Mouse (Mus musculus) embryonic facial prominence, embryonic 11.5 days (tissue): Measurements from ENCODE around the gene Cbfa2t3. TPM values are rescaled to one million over a fixed set of nuclear protein-coding genes. Genes with fewer than 3 reads are reported as not detected.

ENCODE experiments used
- ATAC-seq: fragments of 200-750 bp; cut with Nextera tagmentation; replicated peaks from 2 replicates; pipeline ENCODE4 v1.8.0; 2017; ENCODE audit warnings: low read depth; ENCODE audit not compliant: insufficient number of reproducible peaks, low FRiP score, low TSS enrichment
- DNase-seq: peaks from one replicate; pipeline ENCODE4 v3.0.0-alpha.2; 2015; ENCODE audit warnings: low spot score
- H3K27ac ChIP-seq: fragments of 300-500 bp; sonication (generic); replicated peaks from 2 replicates; pipeline ENCODE4 v1.5.1; 2014; ENCODE audit warnings: mild to moderate bottlenecking, low read depth, low read length, control low read depth
- H3K27me3 ChIP-seq: fragments of 300-500 bp; sonication (generic); 2 replicates; pipeline ENCODE4 v1.6.1; 2014; ENCODE audit warnings: mild to moderate bottlenecking, low read length, moderate library complexity, mixed read lengths; ENCODE audit not compliant: control insufficient read depth, insufficient read depth
- H3K36me3 ChIP-seq: fragments of 300-500 bp; sonication (generic); replicated peaks from 2 replicates; pipeline ENCODE4 v1.6.1; 2014; ENCODE audit warnings: low read depth, mild to moderate bottlenecking, low read length, moderate library complexity, mixed read lengths; ENCODE audit not compliant: control insufficient read depth, insufficient read depth
- H3K4me1 ChIP-seq: fragments of 300-500 bp; sonication (generic); 2 replicates; pipeline ENCODE4 v1.6.1; 2014; ENCODE audit warnings: low read length, mixed read lengths; ENCODE audit not compliant: control insufficient read depth, insufficient read depth
- H3K4me2 ChIP-seq: fragments of 300-500 bp; sonication (generic); 2 replicates; pipeline ENCODE4 v1.6.1; 2014; ENCODE audit warnings: low read depth, mild to moderate bottlenecking, control low read depth, low read length, moderate library complexity
- H3K4me3 ChIP-seq: fragments of 300-500 bp; sonication (generic); 2 replicates; pipeline ENCODE4 v1.5.1; 2014; ENCODE audit warnings: low read depth, low read length, control low read depth
- H3K9ac ChIP-seq: fragments of 300-500 bp; sonication (generic); replicated peaks from 2 replicates; pipeline ENCODE4 v1.6.1; 2014; ENCODE audit warnings: mild to moderate bottlenecking, control low read depth, low read length
- H3K9me3 ChIP-seq: fragments of 300-500 bp; sonication (generic); replicated peaks from 2 replicates; pipeline ENCODE4 v1.6.1; 2016; ENCODE audit warnings: mild to moderate bottlenecking, low read length, inconsistent platforms, mixed read lengths; ENCODE audit not compliant: control insufficient read depth
- WGBS: fragments of 180-500 bp; shearing (Covaris S2); extraction: QIAGEN DNeasy Blood & Tissue Kit; methylation state at CpG from one replicate; pipeline ENCODE4 v1.1.7; 2014; 5-methylcytosine and 5-hydroxymethylcytosine counted together
- polyA plus RNA-seq: library from polyadenylated mRNA; unstranded; fragments of >200 nt; fragmentation: Nextera tagmentation; extraction: Ambion mirVana; gene quantifications from 2 replicates; pipeline ENCODE4 v1.2.1, GENCODE M21; 2014

The Cbfa2t3 gene
- polyA plus RNA-seq, 1 experiment from 2014 or later = 1.9 TPM

DNA sequence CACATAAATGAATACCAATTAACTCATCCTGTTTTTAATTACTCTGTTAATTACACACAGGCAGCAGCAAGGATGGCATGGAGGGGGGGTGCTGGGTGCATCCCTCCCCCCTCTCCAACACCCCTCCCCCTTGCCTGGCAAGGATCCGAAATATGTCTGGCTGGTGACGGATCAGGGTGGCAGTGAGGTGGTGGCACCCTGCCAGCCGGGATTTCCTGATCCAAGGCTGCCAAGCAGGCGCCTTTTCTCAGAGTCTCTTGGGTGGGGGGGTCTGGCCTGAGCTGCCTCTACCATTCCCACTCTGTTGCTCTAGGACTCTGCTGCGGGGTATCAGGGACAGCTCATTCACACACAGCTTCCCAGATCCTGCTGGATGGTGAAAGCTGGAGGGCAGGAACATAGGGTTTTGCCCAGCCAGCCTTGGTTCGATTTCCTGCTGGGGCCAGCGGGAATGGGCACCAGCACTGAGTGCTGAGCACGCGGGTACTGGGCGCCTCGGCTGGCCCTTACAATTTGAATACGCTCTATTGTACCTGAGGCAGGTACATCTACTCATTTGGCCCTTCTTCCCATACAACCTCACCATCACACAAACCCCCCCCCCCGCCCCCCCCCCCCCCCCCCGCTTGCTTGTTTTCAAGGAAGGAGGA, 33.1 kb downstream of the Cbfa2t3 start:
- Histone ChIP-seq H3K4me2 (no peak overlapping the region), H3K27ac (no peak overlapping the region), H3K9me3 (no peaks in the 10 kb centered on the region), H3K36me3 (no peaks in the 10 kb centered on the region), H3K27me3 (peaks cover 5% of the 10 kb centered on the region; the same call in 1 of the 2 replicates), H3K9ac (no peak overlapping the region), H3K4me1 (peaks cover 25% of the 10 kb centered on the region), H3K4me3 (no peak overlapping the region)
- ATAC-seq (no peak), DNase-seq (no peak)
- WGBS = 62% methylated on average over 12 of the region's 14 CpGs

DNA sequence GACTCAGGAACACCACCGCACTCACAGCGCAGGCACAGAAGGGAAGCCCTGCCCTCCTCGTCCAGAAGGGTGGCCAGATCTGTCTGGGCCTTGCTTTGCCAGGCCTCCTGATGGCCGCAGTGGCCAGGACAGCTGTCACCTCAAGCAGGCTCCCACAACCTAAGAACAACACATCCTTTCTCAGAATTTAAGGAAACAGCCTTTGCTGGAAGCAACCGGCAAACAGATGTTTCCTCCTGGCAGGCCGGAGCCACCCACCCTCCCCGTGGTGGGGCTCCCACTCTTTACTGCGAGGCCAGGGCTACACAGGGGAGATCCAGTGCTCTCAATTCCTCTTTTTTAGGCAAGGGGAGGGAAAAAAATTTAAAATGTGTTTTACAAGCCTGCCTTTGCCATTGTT, 33.7 kb downstream of the Cbfa2t3 start:
- ATAC-seq = no peak
- Histone ChIP-seq H3K27me3 (peaks cover 2% of the 10 kb centered on the region; the same call in 1 of the 2 replicates), H3K4me2 (no peak overlapping the region)

DNA sequence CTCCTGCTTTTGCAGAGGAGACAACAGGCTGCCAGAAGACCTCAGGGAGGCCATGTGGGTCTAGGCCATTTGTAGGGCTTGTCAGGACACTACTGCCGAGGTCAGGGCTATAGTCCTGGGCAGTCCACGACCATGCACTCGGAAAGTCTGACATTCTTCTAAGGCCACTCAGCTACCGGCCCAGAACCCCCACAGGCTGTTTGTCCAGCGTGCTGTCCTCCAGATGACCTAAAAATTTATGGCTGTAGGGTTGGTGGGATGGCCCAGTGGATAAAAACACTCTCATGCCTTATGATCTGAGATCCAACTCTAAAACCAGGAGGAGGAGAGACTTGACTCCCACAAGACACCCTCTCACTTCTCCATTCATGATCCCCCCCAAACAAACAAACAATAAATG, 35.2 kb downstream of the Cbfa2t3 start:
- no peaks in the 10 kb centered on the region; the same call in 1 of the 2 replicates for H3K27me3 ChIP-seq
- ATAC-seq (no peak), DNase-seq (no peak)
- H3K9me3 ChIP-seq = no peaks in the 10 kb centered on the region
- H3K4me1 ChIP-seq = peaks cover 30% of the 10 kb centered on the region
- no peak overlapping the region for H3K4me3 ChIP-seq
- no peaks in the 10 kb centered on the region for H3K36me3 ChIP-seq
- no peak overlapping the region for H3K27ac ChIP-seq
- 66% methylated on average over 5 of the region's 5 CpGs for WGBS
- H3K4me2 ChIP-seq = no peak overlapping the region
- H3K9ac ChIP-seq = no peak overlapping the region; the same call in 1 of the 2 replicates

More for the DNA sequence above, 33.7 kb downstream of the Cbfa2t3 start:
- peaks cover 25% of the 10 kb centered on the region for H3K4me1 ChIP-seq
- H3K27ac ChIP-seq = peak overlapping the region; percentile 59; the same call in 1 of the 2 replicates
- no peak overlapping the region for H3K4me3 ChIP-seq
- H3K9me3 ChIP-seq = no peaks in the 10 kb centered on the region
- no peaks in the 10 kb centered on the region for H3K36me3 ChIP-seq
- WGBS = 30% methylated on average over 8 of the region's 8 CpGs
- peak; percentile 61 for DNase-seq
- H3K9ac ChIP-seq = peak overlapping the region; percentile 32; the same call in 1 of the 2 replicates

DNA sequence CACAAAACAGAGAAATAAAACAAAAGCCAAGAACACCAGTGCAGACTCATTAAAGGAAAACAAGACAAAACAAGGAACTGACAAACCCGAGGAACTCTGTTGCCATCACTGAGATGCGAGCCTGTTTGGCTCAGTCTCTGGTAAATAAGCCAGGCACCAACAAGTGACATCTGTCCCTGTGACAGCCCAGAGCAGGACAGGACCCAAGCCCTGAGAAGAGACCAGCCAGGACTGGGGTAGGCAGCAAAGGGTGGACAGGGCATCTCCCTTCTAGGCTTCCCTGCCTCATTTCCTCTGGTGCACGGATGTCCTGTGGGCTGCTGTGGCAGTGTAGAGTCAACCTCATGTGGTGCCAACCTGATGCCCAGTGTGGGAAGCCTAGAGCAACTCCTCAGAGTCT, 35.8 kb downstream of the Cbfa2t3 start:
- ATAC-seq (no peak), DNase-seq (no peak)
- no peak overlapping the region for H3K27ac ChIP-seq
- H3K27me3 ChIP-seq = no peaks in the 10 kb centered on the region; the same call in 1 of the 2 replicates
- H3K9ac ChIP-seq = no peak overlapping the region; the same call in 1 of the 2 replicates
- H3K4me1 ChIP-seq = peaks cover 30% of the 10 kb centered on the region
- WGBS = 83% methylated on average over 3 of the region's 3 CpGs
- no peaks in the 10 kb centered on the region for H3K9me3 ChIP-seq
- no peak overlapping the region for H3K4me2 ChIP-seq
- no peak overlapping the region for H3K4me3 ChIP-seq
- no peaks in the 10 kb centered on the region for H3K36me3 ChIP-seq

DNA sequence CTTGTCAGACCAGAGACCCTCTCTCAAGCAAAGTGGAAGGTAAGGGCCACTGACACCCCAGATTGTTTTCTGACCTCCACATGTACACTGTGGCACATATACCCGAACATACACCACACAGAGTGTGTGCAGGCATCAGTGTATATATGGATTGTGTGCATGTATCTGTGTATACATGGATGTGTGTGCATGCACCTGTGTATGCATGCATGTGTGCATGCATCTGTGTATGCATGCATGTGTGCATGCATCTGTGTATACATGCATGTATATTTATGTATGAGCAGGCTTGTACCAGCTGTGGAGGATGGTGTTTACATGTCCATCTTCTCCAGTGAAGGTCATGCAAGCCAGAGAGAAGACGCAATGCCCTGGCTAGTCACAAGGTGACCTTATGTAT, 37.0 kb downstream of the Cbfa2t3 start:
- H3K9me3 ChIP-seq = no peaks in the 10 kb centered on the region
- DNase-seq (no peak), ATAC-seq (no peak)
- WGBS = 65% methylated on average over 2 of the region's 2 CpGs
- no peak overlapping the region for H3K9ac ChIP-seq
- no peaks in the 10 kb centered on the region for H3K27me3 ChIP-seq
- H3K4me3 ChIP-seq = no peak overlapping the region
- H3K27ac ChIP-seq = no peak overlapping the region
- peaks cover 29% of the 10 kb centered on the region for H3K4me1 ChIP-seq
- H3K36me3 ChIP-seq = no peaks in the 10 kb centered on the region
- no peak overlapping the region for H3K4me2 ChIP-seq

DNA sequence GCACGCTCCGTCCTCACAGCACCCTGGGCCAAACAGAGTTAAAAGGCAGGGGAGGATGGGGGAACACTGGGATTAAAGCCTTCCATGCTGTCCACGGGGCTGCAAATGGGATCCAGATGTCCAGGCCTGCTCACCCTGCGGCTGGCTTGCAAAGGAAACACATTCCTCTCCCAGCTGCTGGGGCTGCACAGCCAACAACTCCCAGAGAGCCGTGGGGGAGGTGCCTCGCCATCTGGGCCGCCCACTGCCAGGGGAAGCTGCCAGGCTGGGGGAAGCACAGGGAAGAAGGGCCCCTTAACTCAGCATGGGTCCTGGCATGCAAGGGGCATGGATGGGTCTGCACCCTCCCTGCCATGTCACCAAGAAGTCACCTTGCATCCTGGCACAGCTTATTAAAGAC, 37.8 kb downstream of the Cbfa2t3 start:
- peak; percentile 94 for DNase-seq
- 24% methylated on average over 7 of the region's 7 CpGs for WGBS
- no peak overlapping the region for H3K9ac ChIP-seq
- peak overlapping the region; percentile 66 for H3K27ac ChIP-seq
- no peaks in the 10 kb centered on the region for H3K9me3 ChIP-seq
- peaks cover 24% of the 10 kb centered on the region for H3K4me1 ChIP-seq
- H3K36me3 ChIP-seq = no peaks in the 10 kb centered on the region
- ATAC-seq = peak; percentile 51
- no peak overlapping the region for H3K4me3 ChIP-seq
- H3K27me3 ChIP-seq = no peaks in the 10 kb centered on the region
- H3K4me2 ChIP-seq = peak overlapping the region; percentile 22

DNA sequence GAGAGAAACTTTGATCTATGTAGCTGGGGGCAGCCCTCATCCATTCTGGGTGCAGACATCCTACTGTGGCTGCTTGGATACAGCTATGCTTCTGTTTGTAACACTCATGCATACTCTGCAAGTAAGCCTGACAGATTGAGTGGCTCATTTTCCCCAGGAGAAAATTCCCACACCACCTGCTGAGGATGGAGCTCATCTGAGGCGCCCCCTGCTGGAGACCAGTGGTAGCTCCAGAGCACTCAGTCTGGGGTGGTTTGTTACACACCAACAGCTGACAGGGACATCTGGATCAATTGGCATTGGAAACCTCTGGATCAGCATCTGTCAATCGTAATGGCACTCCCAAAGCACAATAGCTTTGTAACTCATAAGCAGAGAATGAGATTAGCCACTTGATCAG, 38.9 kb downstream of the Cbfa2t3 start:
- DNase-seq = no peak
- no peaks in the 10 kb centered on the region for H3K9me3 ChIP-seq
- no peak overlapping the region for H3K9ac ChIP-seq
- no peak overlapping the region for H3K4me2 ChIP-seq
- H3K4me3 ChIP-seq = no peak overlapping the region
- 70% methylated on average over 2 of the region's 2 CpGs for whole genome bisulfite sequencing
- H3K27me3 ChIP-seq = no peaks in the 10 kb centered on the region
- H3K27ac ChIP-seq = no peak overlapping the region
- no peaks in the 10 kb centered on the region for H3K36me3 ChIP-seq
- no peak for ATAC-seq
- H3K4me1 ChIP-seq = peaks cover 17% of the 10 kb centered on the region

DNA sequence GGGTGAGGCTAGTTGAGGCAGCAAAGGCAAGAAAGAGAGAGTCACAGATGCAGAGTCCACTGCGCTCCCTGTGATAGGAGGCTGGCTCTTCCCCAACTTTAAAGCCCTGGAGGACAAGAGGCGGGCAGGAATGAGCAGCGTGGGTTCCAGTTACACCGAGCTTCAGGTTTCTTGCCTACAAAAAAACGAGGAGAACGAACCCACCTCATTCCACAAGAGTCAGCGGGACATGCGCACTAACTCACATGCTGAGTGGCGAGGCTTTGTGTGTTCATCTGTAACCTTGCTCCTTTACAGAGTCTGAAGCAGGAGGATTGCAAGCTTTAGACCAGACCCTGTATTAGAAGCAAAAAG, 40.1 kb downstream of the Cbfa2t3 start:
- DNase-seq (peak; percentile 76), ATAC-seq (no peak)
- Histone ChIP-seq H3K4me1 (peaks cover 14% of the 10 kb centered on the region), H3K4me2 (peak overlapping the region; percentile 20; the same call in 1 of the 2 replicates), H3K9ac (peak overlapping the region; percentile 18; the same call in 1 of the 2 replicates), H3K9me3 (no peaks in the 10 kb centered on the region), H3K4me3 (no peak overlapping the region), H3K27me3 (no peaks in the 10 kb centered on the region), H3K36me3 (no peaks in the 10 kb centered on the region), H3K27ac (peak overlapping the region; percentile 82)
- WGBS = 24% methylated on average over 9 of the region's 9 CpGs
